7 mouse cellular contexts compared by ENCODE assay signal in genomic region chr3:53462701-53463045, GRCm38 (mm10). TPM values are rescaled to one million over a fixed set of nuclear protein-coding genes. Genes with fewer than 3 reads are reported as not detected.
A peak's percentile ranks its signal among the peaks of the same experiment; 100 is the strongest.
DNase-seq lines count a peak whose midpoint lies in the region; ATAC-seq lines count a peak whose summit lies in the region.

No protein-coding gene starts in this region.

- H3K36me3 ChIP-seq in neural tube, embryonic 11.5 days (ENCODE audit: control insufficient read depth, insufficient read depth, low read length): no peaks in the 10 kb centered on the region
- peaks cover 24% of the 10 kb centered on the region for H3K36me3 ChIP-seq in embryonic facial prominence, embryonic 13.5 days
- H3K36me3 ChIP-seq in limb, embryonic 12.5 days: peaks cover 32% of the 10 kb centered on the region
- H3K36me3 ChIP-seq in stomach, embryonic 14.5 days (ENCODE audit: control insufficient read depth, insufficient read depth, low read length): peaks cover 23% of the 10 kb centered on the region

- H3K9me3 ChIP-seq in neural tube, embryonic 11.5 days (ENCODE audit: control insufficient read depth, low read length): no peaks in the 10 kb centered on the region
- no peaks in the 10 kb centered on the region for H3K9me3 ChIP-seq in embryonic facial prominence, embryonic 13.5 days
- H3K9me3 ChIP-seq in limb, embryonic 12.5 days: no peaks in the 10 kb centered on the region
- no peaks in the 10 kb centered on the region for H3K9me3 ChIP-seq in stomach, embryonic 14.5 days (ENCODE audit: control insufficient read depth, low read depth, low read length)

- no peaks in the 10 kb centered on the region for H3K27me3 ChIP-seq in neural tube, embryonic 11.5 days (ENCODE audit: control insufficient read depth, insufficient read depth, low read length)
- no peaks in the 10 kb centered on the region for H3K27me3 ChIP-seq in embryonic facial prominence, embryonic 13.5 days
- H3K27me3 ChIP-seq in limb, embryonic 12.5 days: no peaks in the 10 kb centered on the region
- H3K27me3 ChIP-seq in stomach, embryonic 14.5 days (ENCODE audit: control insufficient read depth, insufficient read depth, low read length): no peaks in the 10 kb centered on the region

- peak overlapping the region; percentile 86 for H3K27ac ChIP-seq in neural tube, embryonic 11.5 days (ENCODE audit: low read depth, low read length)
- peak overlapping the region; percentile 89 for H3K27ac ChIP-seq in embryonic facial prominence, embryonic 13.5 days
- H3K27ac ChIP-seq in limb, embryonic 12.5 days: peak overlapping the region; percentile 88
- peak overlapping the region; percentile 77 for H3K27ac ChIP-seq in stomach, embryonic 14.5 days (ENCODE audit: low read length)

- DNase-seq in neural tube, embryonic 11.5 days (ENCODE audit: low spot score): no peak
- no peak for DNase-seq in neural tube, embryonic 10.5 days (ENCODE audit: extremely low spot score, low spot score)
- no peak for DNase-seq in ovary, postnatal 36 days (ENCODE audit: low spot score)
- DNase-seq in gastrocnemius, adult 8-10 months (ENCODE audit: low spot score in 2 of 2): no peak

- 12% methylated on average over 9 of the region's 9 CpGs for WGBS in neural tube, embryonic 11.5 days
- WGBS in embryonic facial prominence, embryonic 13.5 days: 4% methylated on average over 9 of the region's 9 CpGs
- WGBS in limb, embryonic 12.5 days: 10% methylated on average over 9 of the region's 9 CpGs
- WGBS in stomach, embryonic 14.5 days: 4% methylated on average over 9 of the region's 9 CpGs

- H3K4me2 ChIP-seq in neural tube, embryonic 11.5 days (ENCODE audit: low read depth): peak overlapping the region; percentile 55
- H3K4me2 ChIP-seq in embryonic facial prominence, embryonic 13.5 days: peak overlapping the region; percentile 80
- peak overlapping the region; percentile 78 for H3K4me2 ChIP-seq in limb, embryonic 12.5 days
- H3K4me2 ChIP-seq in stomach, embryonic 14.5 days (replicated peaks; ENCODE audit: low read depth, low read length): peak overlapping the region; percentile 72

- no peak for ATAC-seq in neural tube, embryonic 11.5 days (ENCODE audit: insufficient read depth, low FRiP score, low TSS enrichment)
- ATAC-seq in embryonic facial prominence, embryonic 13.5 days (ENCODE audit: insufficient number of reproducible peaks, insufficient read depth, low FRiP score, low TSS enrichment, low read depth): no peak; the same call in 1 of the 2 replicates
- no peak for ATAC-seq in limb, embryonic 12.5 days (ENCODE audit: insufficient number of reproducible peaks, insufficient read depth, low FRiP score, low TSS enrichment, low read depth)
- no peak; the same call in 1 of the 2 replicates for ATAC-seq in stomach, embryonic 14.5 days (ENCODE audit: insufficient number of reproducible peaks, insufficient read depth, low FRiP score, low read depth)

- H3K4me3 ChIP-seq in neural tube, embryonic 11.5 days (ENCODE audit: low read depth, low read length): peak overlapping the region; percentile 85
- H3K4me3 ChIP-seq in embryonic facial prominence, embryonic 13.5 days: peak overlapping the region; percentile 85
- peak overlapping the region; percentile 89 for H3K4me3 ChIP-seq in limb, embryonic 12.5 days (replicated peaks)
- peak overlapping the region; percentile 96 for H3K4me3 ChIP-seq in stomach, embryonic 14.5 days (ENCODE audit: low read depth, low read length)

- H3K4me1 ChIP-seq in neural tube, embryonic 11.5 days (ENCODE audit: control insufficient read depth, insufficient read depth, low read length): peaks cover 15% of the 10 kb centered on the region
- peaks cover 31% of the 10 kb centered on the region for H3K4me1 ChIP-seq in embryonic facial prominence, embryonic 13.5 days
- peaks cover 24% of the 10 kb centered on the region for H3K4me1 ChIP-seq in limb, embryonic 12.5 days (replicated peaks)
- H3K4me1 ChIP-seq in stomach, embryonic 14.5 days (ENCODE audit: control insufficient read depth, insufficient read depth, low read length): peaks cover 22% of the 10 kb centered on the region

- peak overlapping the region; percentile 94 for H3K9ac ChIP-seq in neural tube, embryonic 11.5 days (ENCODE audit: low read length)
- peak overlapping the region; percentile 94 for H3K9ac ChIP-seq in embryonic facial prominence, embryonic 13.5 days
- peak overlapping the region; percentile 85 for H3K9ac ChIP-seq in limb, embryonic 12.5 days (replicated peaks)
- H3K9ac ChIP-seq in stomach, embryonic 14.5 days (replicated peaks; ENCODE audit: low read depth, low read length): peak overlapping the region; percentile 86

RNA-seq across cellular contexts. Expression of gene Nhlrc3, which starts 0.5 kb away (rescaled TPM):
- polyA plus RNA-seq in neural tube, embryonic 11.5 days (2014; fragmentation: Nextera tagmentation; extraction: Ambion mirVana): 9.4 and 10.3 TPM in 2 replicates
- polyA plus RNA-seq in embryonic facial prominence, embryonic 13.5 days (2015; fragmentation: Nextera tagmentation; extraction: Ambion mirVana): 9.0 and 11.7 TPM in 2 replicates
- 11.4 and 14.5 TPM in 2 replicates for polyA plus RNA-seq in limb, embryonic 12.5 days (2016; fragmentation: Nextera tagmentation; extraction: Ambion mirVana)
- 11.4 and 12.6 TPM in 2 replicates for polyA plus RNA-seq in stomach, embryonic 14.5 days (2014; fragmentation: Nextera tagmentation; extraction: Ambion mirVana)
- total RNA-seq in gastrocnemius, adult 8-10 months (2022): 1 to 10 TPM; 1.5 to 2.9 (median 2.4) TPM

RNA-seq across cellular contexts. Expression of gene Proser1, which starts 0.8 kb away (rescaled TPM):
- polyA plus RNA-seq in neural tube, embryonic 11.5 days (2014; fragmentation: Nextera tagmentation; extraction: Ambion mirVana): 23.5 and 23.8 TPM in 2 replicates
- polyA plus RNA-seq in embryonic facial prominence, embryonic 13.5 days (2015; fragmentation: Nextera tagmentation; extraction: Ambion mirVana): 22.5 and 27.0 TPM in 2 replicates
- polyA plus RNA-seq in limb, embryonic 12.5 days (2016; fragmentation: Nextera tagmentation; extraction: Ambion mirVana): 25.1 and 26.3 TPM in 2 replicates
- polyA plus RNA-seq in stomach, embryonic 14.5 days (2014; fragmentation: Nextera tagmentation; extraction: Ambion mirVana): 21.7 and 22.1 TPM in 2 replicates
- 1 to 10 TPM; 4.1 to 6.6 (median 5.1) TPM for total RNA-seq in gastrocnemius, adult 8-10 months (2022)

RNA-seq across cellular contexts. Expression of gene Stoml3, which starts 25.8 kb away (rescaled TPM):
- polyA plus RNA-seq in neural tube, embryonic 11.5 days (2014; fragmentation: Nextera tagmentation; extraction: Ambion mirVana): not detected in 2 replicates
- polyA plus RNA-seq in embryonic facial prominence, embryonic 13.5 days (2015; fragmentation: Nextera tagmentation; extraction: Ambion mirVana): 0.29 TPM in 1 of 2 replicates, not detected in the other
- polyA plus RNA-seq in limb, embryonic 12.5 days (2016; fragmentation: Nextera tagmentation; extraction: Ambion mirVana): not detected in 2 replicates
- polyA plus RNA-seq in stomach, embryonic 14.5 days (2014; fragmentation: Nextera tagmentation; extraction: Ambion mirVana): 0.14 TPM in 1 of 2 replicates, not detected in the other
- total RNA-seq in gastrocnemius, adult 8-10 months (2022): not detected
